Mouse (Mus musculus): Measurements from ENCODE around the gene Gfpt2. TPM values are rescaled to one million over a fixed set of nuclear protein-coding genes. Genes with fewer than 3 reads are reported as not detected.

The Gfpt2 gene
- total and polyA plus RNA-seq, 3 experiments, result 0.04 TPM; not detected in 2

Other genes with a start within 250 kb of the Gfpt2 start
- gene Olfr1380, start 237.3 kb upstream of the Gfpt2 start, total RNA-seq (2012; rRNA removed), result not detected in 2 replicates
- not detected in 2 replicates for gene Olfr1380, start 237.3 kb upstream of the Gfpt2 start, total RNA-seq (2014; rRNA removed)
- gene Olfr1380, start 237.3 kb upstream of the Gfpt2 start, polyA plus RNA-seq (2012; ENCODE audit: insufficient read length, low read depth), result not detected in 2 replicates
- 0.08 and 0.17 TPM in 2 replicates for gene Flt4, start 184.9 kb upstream of the Gfpt2 start, total RNA-seq (2012; rRNA removed)
- not detected in 2 replicates for gene Flt4, start 184.9 kb upstream of the Gfpt2 start, total RNA-seq (2014; rRNA removed)
- gene Flt4, start 184.9 kb upstream of the Gfpt2 start, polyA plus RNA-seq (2012; ENCODE audit: insufficient read length, low read depth), result 0.06 and 0.08 TPM in 2 replicates
- gene Scgb3a1, start 130.6 kb upstream of the Gfpt2 start, total RNA-seq (2012; rRNA removed), result not detected in 2 replicates
- gene Scgb3a1, start 130.6 kb upstream of the Gfpt2 start, total RNA-seq (2014; rRNA removed), result not detected in 2 replicates
- not detected in 2 replicates for gene Scgb3a1, start 130.6 kb upstream of the Gfpt2 start, polyA plus RNA-seq (2012; ENCODE audit: insufficient read length, low read depth)
- gene Cnot6, start 81.5 kb upstream of the Gfpt2 start, total RNA-seq (2012; rRNA removed), result 32.4 and 39.2 TPM in 2 replicates
- 90.8 and 102 TPM in 2 replicates for gene Cnot6, start 81.5 kb upstream of the Gfpt2 start, total RNA-seq (2014; rRNA removed)
- gene Cnot6, start 81.5 kb upstream of the Gfpt2 start, polyA plus RNA-seq (2012; ENCODE audit: insufficient read length, low read depth), result 75.2 and 85.0 TPM in 2 replicates
- 22.0 and 22.5 TPM in 2 replicates for gene Mapk9, start 52.6 kb downstream of the Gfpt2 start, total RNA-seq (2012; rRNA removed)
- gene Mapk9, start 52.6 kb downstream of the Gfpt2 start, total RNA-seq (2014; rRNA removed), result 29.3 and 35.3 TPM in 2 replicates
- gene Mapk9, start 52.6 kb downstream of the Gfpt2 start, polyA plus RNA-seq (2012; ENCODE audit: insufficient read length, low read depth), result 31.7 and 36.8 TPM in 2 replicates
- gene Rasgef1c, start 107.7 kb downstream of the Gfpt2 start, total RNA-seq (2012; rRNA removed), result not detected in 2 replicates
- not detected in 2 replicates for gene Rasgef1c, start 107.7 kb downstream of the Gfpt2 start, total RNA-seq (2014; rRNA removed)
- not detected in 2 replicates for gene Rasgef1c, start 107.7 kb downstream of the Gfpt2 start, polyA plus RNA-seq (2012; ENCODE audit: insufficient read length, low read depth)
- not detected in 2 replicates for gene Rnf130, start 231.2 kb downstream of the Gfpt2 start, total RNA-seq (2012; rRNA removed)
- gene Rnf130, start 231.2 kb downstream of the Gfpt2 start, total RNA-seq (2014; rRNA removed), result not detected in 2 replicates
- gene Rnf130, start 231.2 kb downstream of the Gfpt2 start, polyA plus RNA-seq (2012; ENCODE audit: insufficient read length, low read depth), result not detected in 2 replicates

Measured in CH12.LX (cell line).